Mouse (Mus musculus) MEL (cell line): ENCODE measurements around the gene Anxa2.

ENCODE experiments used
- MXI1 ChIP-seq: IDR thresholded peaks from 2 replicates; pipeline ENCODE4 v1.6.1; 2011; ENCODE audit warnings: mild to moderate bottlenecking, low read depth, low read length, improper control_type of control experiment
- SIN3A ChIP-seq: IDR thresholded peaks from 2 replicates; pipeline ENCODE4 v1.6.1; 2012; ENCODE audit warnings: low read length, improper control_type of control experiment, inconsistent platforms

DNA sequence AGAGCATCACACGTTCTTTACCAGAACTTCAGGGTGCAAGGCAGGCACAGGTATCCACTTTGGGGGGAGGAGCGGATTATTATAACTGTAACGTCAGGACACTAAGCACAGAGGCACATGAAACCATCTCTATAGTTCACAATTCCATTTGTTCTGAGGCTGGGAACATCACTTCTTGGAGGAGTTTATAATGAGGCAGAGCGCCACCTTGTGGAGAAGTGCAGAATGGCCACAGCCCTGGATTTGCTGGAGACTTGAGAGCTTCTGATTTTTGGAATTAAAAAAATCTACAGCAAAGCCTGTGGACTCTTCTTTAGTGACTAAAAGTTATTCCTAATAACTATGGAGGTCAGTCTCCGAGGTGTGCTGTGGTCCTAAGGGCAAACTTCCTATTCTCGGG is 49.1 kb downstream of the Anxa2 start:
- TF ChIP-seq SIN3A, result no peak
- no peak for TF ChIP-seq MXI1
